Mouse (Mus musculus) embryonic facial prominence, embryonic 15.5 days (tissue): ENCODE measurements around the gene Stxbp5. TPM values are rescaled to one million over a fixed set of nuclear protein-coding genes. Genes with fewer than 3 reads are reported as not detected.

Experiments used
- ATAC-seq: fragments of 200-750 bp; cut with Nextera tagmentation; 2 replicates; pipeline ENCODE4 v1.8.0; 2017; ENCODE audit warnings: low read depth, moderate TSS enrichment; ENCODE audit not compliant: insufficient number of reproducible peaks, low FRiP score, low TSS enrichment
- H3K27ac ChIP-seq: fragments of 300-500 bp; sonication (generic); replicated peaks from 2 replicates; pipeline ENCODE4 v1.5.1; 2015; ENCODE audit warnings: mild to moderate bottlenecking, inconsistent platforms
- H3K27me3 ChIP-seq: fragments of 300-500 bp; sonication (generic); 2 replicates; pipeline ENCODE4 v1.6.1; 2015; ENCODE audit warnings: inconsistent platforms
- H3K36me3 ChIP-seq: fragments of 300-500 bp; sonication (generic); 2 replicates; pipeline ENCODE4 v1.6.1; 2015; ENCODE audit warnings: mild to moderate bottlenecking, inconsistent platforms
- H3K4me1 ChIP-seq: fragments of 300-500 bp; sonication (generic); 2 replicates; pipeline ENCODE4 v1.6.1; 2015; ENCODE audit warnings: inconsistent platforms
- H3K4me2 ChIP-seq: fragments of 300-500 bp; sonication (generic); replicated peaks from 2 replicates; pipeline ENCODE4 v1.6.1; 2015; ENCODE audit warnings: mild to moderate bottlenecking, inconsistent platforms
- H3K4me3 ChIP-seq: fragments of 300-500 bp; sonication (generic); replicated peaks from 2 replicates; pipeline ENCODE4 v1.5.1; 2015; ENCODE audit warnings: mild to moderate bottlenecking, inconsistent platforms
- H3K9ac ChIP-seq: fragments of 300-500 bp; sonication (generic); 2 replicates; pipeline ENCODE4 v1.6.1; 2015; ENCODE audit warnings: inconsistent platforms
- H3K9me3 ChIP-seq: fragments of 300-500 bp; sonication (generic); replicated peaks from 2 replicates; pipeline ENCODE4 v1.6.1; 2016; ENCODE audit warnings: inconsistent platforms
- WGBS: fragments of 180-500 bp; shearing (Covaris S2); methylation state at CpG from one replicate; pipeline ENCODE4 v1.1.7; 2015; 5-methylcytosine and 5-hydroxymethylcytosine counted together
- polyA plus RNA-seq: library from polyadenylated mRNA; unstranded; fragments of >200 nt; fragmentation: Nextera tagmentation; extraction: Ambion mirVana; gene quantifications from 2 replicates; pipeline ENCODE4 v1.2.1, GENCODE M21; 2015

The Stxbp5 gene
- polyA plus RNA-seq, 1 experiment from 2014 or later = 6.2 TPM

- H3K4me3 ChIP-seq = no peak overlapping the region
- H3K4me1 ChIP-seq = no peaks in the 10 kb centered on the region
- H3K9me3 ChIP-seq = no peaks in the 10 kb centered on the region
- no peak overlapping the region for H3K9ac ChIP-seq
- H3K4me2 ChIP-seq = no peak overlapping the region
- 47% methylated on average over 3 of the region's 3 CpGs for WGBS
- no peaks in the 10 kb centered on the region for H3K27me3 ChIP-seq
- no peaks in the 10 kb centered on the region; the same call in 1 of the 2 replicates for H3K36me3 ChIP-seq
- H3K27ac ChIP-seq = no peak overlapping the region
- no peak for ATAC-seq
Measured at GRCm38 (mm10) chr10:9754893-9755541, 145.9 kb downstream of the Stxbp5 start.

- Histone ChIP-seq H3K27ac (no peak overlapping the region), H3K27me3 (no peaks in the 10 kb centered on the region), H3K9me3 (no peaks in the 10 kb centered on the region), H3K4me2 (no peak overlapping the region), H3K9ac (no peak overlapping the region), H3K4me3 (no peak overlapping the region), H3K36me3 (no peaks in the 10 kb centered on the region), H3K4me1 (0 out of 2 replicates have a peak, but pooled peaks cover 4% of the 10 kb centered on the region)
- WGBS = 47% methylated on average over 3 of the region's 3 CpGs
- ATAC-seq = no peak
Measured at GRCm38 (mm10) chr10:9733861-9734260, 167.0 kb downstream of the Stxbp5 start.

GRCm38 (mm10) chr10:9732065-9732749 lies 168.7 kb downstream of the Stxbp5 start:
- 77% methylated on average over 9 of the region's 9 CpGs for WGBS
- no peak for ATAC-seq

GRCm38 (mm10) chr10:9722519-9723303 lies 178.2 kb downstream of the Stxbp5 start:
- Histone ChIP-seq H3K27me3 (no peaks in the 10 kb centered on the region), H3K9me3 (no peaks in the 10 kb centered on the region), H3K4me2 (no peak overlapping the region), H3K4me1 (peaks cover 4% of the 10 kb centered on the region; the same call in 1 of the 2 replicates), H3K9ac (no peak overlapping the region), H3K36me3 (no peaks in the 10 kb centered on the region), H3K27ac (no peak overlapping the region), H3K4me3 (no peak overlapping the region)
- ATAC-seq = no peak
- 72% methylated on average over 9 of the region's 11 CpGs for WGBS

More at GRCm38 (mm10) chr10:9732065-9732749, 168.7 kb downstream of the Stxbp5 start:
- no peak overlapping the region for H3K4me2 ChIP-seq
- no peak overlapping the region for H3K4me3 ChIP-seq
- no peak overlapping the region for H3K9ac ChIP-seq
- H3K27ac ChIP-seq = no peak overlapping the region
- 0 out of 2 replicates have a peak, but pooled peaks cover 4% of the 10 kb centered on the region for H3K4me1 ChIP-seq
- no peaks in the 10 kb centered on the region for H3K27me3 ChIP-seq
- H3K36me3 ChIP-seq = no peaks in the 10 kb centered on the region
- H3K9me3 ChIP-seq = no peaks in the 10 kb centered on the region

- no peak for ATAC-seq
- no peak overlapping the region for H3K9ac ChIP-seq
- no peaks in the 10 kb centered on the region for H3K27me3 ChIP-seq
- WGBS = 45% methylated on average over 5 of the region's 5 CpGs
- H3K4me2 ChIP-seq = no peak overlapping the region
- H3K4me1 ChIP-seq = peaks cover 4% of the 10 kb centered on the region; the same call in 1 of the 2 replicates
- H3K4me3 ChIP-seq = no peak overlapping the region
- H3K27ac ChIP-seq = no peak overlapping the region
- H3K9me3 ChIP-seq = no peaks in the 10 kb centered on the region
- H3K36me3 ChIP-seq = no peaks in the 10 kb centered on the region
Measured at GRCm38 (mm10) chr10:9720027-9720426, 180.9 kb downstream of the Stxbp5 start.

GRCm38 (mm10) chr10:9718086-9718485 lies 182.8 kb downstream of the Stxbp5 start:
- H3K4me1 ChIP-seq = peaks cover 4% of the 10 kb centered on the region; the same call in 1 of the 2 replicates
- no peak overlapping the region for H3K4me3 ChIP-seq
- no peak for ATAC-seq
- H3K4me2 ChIP-seq = no peak overlapping the region
- H3K9me3 ChIP-seq = no peaks in the 10 kb centered on the region
- no peak overlapping the region for H3K9ac ChIP-seq
- 55% methylated on average over 5 of the region's 5 CpGs for WGBS
- no peak overlapping the region for H3K27ac ChIP-seq
- H3K36me3 ChIP-seq = no peaks in the 10 kb centered on the region
- no peaks in the 10 kb centered on the region for H3K27me3 ChIP-seq

Other genes with a start within 250 kb of the Stxbp5 start
- gene Samd5, start 225.9 kb downstream of the Stxbp5 start, polyA plus RNA-seq = 11.2 and 11.3 TPM in 2 replicates